Mouse (Mus musculus): ENCODE measurements at regions not wholly inside any gene's neighbourhood (a gene's known extent, or its start where the extent isn't known, plus 50 kb on each side); places are given as distances from the start of the nearest gene placed in this dataset.

DNA sequence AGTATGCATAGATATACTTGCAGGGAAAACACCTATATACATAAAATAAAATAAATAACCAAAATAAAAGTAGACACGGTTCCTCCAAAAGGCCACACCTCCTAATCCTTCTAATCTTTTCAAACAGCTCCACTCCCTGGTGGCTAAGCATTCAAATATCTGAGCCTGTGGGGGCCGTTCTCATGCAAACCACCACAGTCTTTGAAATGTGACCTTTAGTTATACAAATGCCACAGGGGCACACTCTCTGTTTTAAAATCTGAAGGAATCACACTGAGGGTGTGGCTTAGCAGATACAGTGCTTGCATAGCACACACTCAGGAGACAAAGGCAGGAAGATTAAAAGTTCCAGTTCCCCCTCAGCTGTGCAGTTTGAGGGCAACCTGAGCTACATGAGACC is 50.4 kb upstream of the Col13a1 start:
- TF ChIP-seq CTCF (IDR thresholded peaks at IDR 0.05; ENCODE audit: borderline replicate concordance, insufficient read depth, low read length) (no peak), POLR2A (IDR thresholded peaks at IDR 0.05; ENCODE audit: low read depth, low read length) (no peak)

Data from embryonic fibroblast, embryonic 13.5 days (primary cell).